Mouse (Mus musculus) kidney, postnatal 0 days (tissue): Measurements from ENCODE around the gene Atp2a2. TPM values are rescaled to one million over a fixed set of nuclear protein-coding genes. Genes with fewer than 3 reads are reported as not detected.

Experiments
- ATAC-seq: fragments of 200-750 bp; cut with Nextera tagmentation; replicated peaks from 2 replicates; pipeline ENCODE4 v1.8.0; 2017; ENCODE audit warnings: low read depth, moderate number of reproducible peaks, moderate TSS enrichment, moderate library complexity; ENCODE audit not compliant: low FRiP score
- DNase-seq: peaks from one replicate; pipeline ENCODE4 v3.0.0-alpha.2; 2016; ENCODE audit warnings: low spot score
- H3K27ac ChIP-seq: fragments of 300-500 bp; sonication (generic); 2 replicates; pipeline ENCODE4 v1.5.1; 2014; ENCODE audit warnings: mild to moderate bottlenecking
- H3K27me3 ChIP-seq: fragments of 300-500 bp; sonication (generic); 2 replicates; pipeline ENCODE4 v1.6.1; 2014; ENCODE audit warnings: low read length, mixed read lengths; ENCODE audit not compliant: insufficient read depth
- H3K36me3 ChIP-seq: fragments of 300-500 bp; sonication (generic); 2 replicates; pipeline ENCODE4 v1.6.1; 2014; ENCODE audit warnings: low read length, mixed read lengths; ENCODE audit not compliant: insufficient read depth
- H3K4me1 ChIP-seq: fragments of 300-500 bp; sonication (generic); replicated peaks from 2 replicates; pipeline ENCODE4 v1.6.1; 2014; ENCODE audit warnings: antibody characterized with exemption, low read length, mixed read lengths; ENCODE audit not compliant: insufficient read depth
- H3K4me2 ChIP-seq: fragments of 300-500 bp; sonication (generic); 2 replicates; pipeline ENCODE4 v1.6.1; 2014; ENCODE audit warnings: mild to moderate bottlenecking, low read length, moderate library complexity, mixed read lengths
- H3K4me3 ChIP-seq: fragments of 300-500 bp; sonication (generic); replicated peaks from 2 replicates; pipeline ENCODE4 v1.5.1; 2014; ENCODE audit warnings: low read depth, low read length
- H3K9ac ChIP-seq: fragments of 300-500 bp; sonication (generic); 2 replicates; pipeline ENCODE4 v1.6.1; 2014; ENCODE audit warnings: low read depth, low read length
- H3K9me3 ChIP-seq: fragments of 300-500 bp; sonication (generic); replicated peaks from 2 replicates; pipeline ENCODE4 v1.6.1; 2016; ENCODE audit warnings: low read length, inconsistent platforms, mixed read lengths
- CTCF ChIP-seq: IDR thresholded peaks from 2 replicates; pipeline ENCODE4 v1.5.1; 2016; ENCODE audit warnings: antibody characterized with exemption, low read depth, mild to moderate bottlenecking, moderate library complexity
- WGBS: fragments of 180-500 bp; shearing (Covaris S2); extraction: QIAGEN DNeasy Blood & Tissue Kit; methylation state at CpG from one replicate; pipeline ENCODE4 v1.1.7; 2014; 5-methylcytosine and 5-hydroxymethylcytosine counted together
- polyA plus RNA-seq: library from polyadenylated mRNA; unstranded; fragments of >200 nt; fragmentation: Nextera tagmentation; extraction: Ambion mirVana; gene quantifications from 2 replicates; pipeline ENCODE4 v1.2.1, GENCODE M21; 2015

Gene Atp2a2
- polyA plus RNA-seq = 37.8 and 38.5 TPM in 2 replicates

DNA sequence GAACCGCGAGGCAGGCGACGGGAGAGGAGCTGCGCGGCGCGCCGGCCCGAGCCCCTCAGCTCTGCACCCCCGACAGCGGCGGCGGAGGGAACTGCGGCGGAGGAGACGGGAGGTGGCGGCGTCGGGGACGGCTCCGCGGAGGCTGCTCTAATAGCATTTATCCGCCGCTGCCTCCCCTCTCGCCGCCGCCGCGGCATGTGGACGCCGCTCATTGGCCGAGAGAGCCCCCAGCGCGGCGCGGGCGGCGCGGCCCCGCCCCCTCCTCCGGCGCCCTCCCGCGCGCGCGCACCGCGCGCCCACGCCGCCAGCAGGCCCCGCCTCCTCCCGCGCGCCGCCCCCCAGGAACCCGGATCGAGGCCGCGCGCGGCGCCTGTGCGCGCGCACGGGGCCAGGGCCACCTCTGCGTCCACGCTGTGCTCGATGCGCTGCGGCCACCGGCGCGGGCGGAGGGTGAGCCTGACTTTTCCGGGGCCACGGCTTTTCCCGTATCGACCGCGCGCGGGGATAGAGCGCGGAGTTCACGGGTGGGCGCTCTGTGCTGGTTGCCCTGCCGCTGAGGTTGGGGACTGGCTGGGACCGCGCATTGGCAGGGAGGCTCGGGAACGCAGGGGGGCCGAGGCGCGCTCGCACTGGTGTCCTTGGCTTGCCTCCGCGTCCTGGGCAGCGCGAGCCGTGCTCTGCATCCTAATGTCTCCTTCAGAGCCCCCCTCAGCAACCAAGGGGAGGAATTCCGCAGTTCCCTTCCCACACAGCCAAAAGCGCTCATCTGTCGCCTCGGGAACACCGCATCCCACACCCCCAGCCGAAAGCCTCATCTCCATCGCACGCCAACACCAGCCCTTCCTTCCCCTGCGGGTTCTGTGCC, at the start of gene Atp2a2:
Atp2a2 (minus strand) TSS at position 149 of the 865 bp plus-strand sequence.
- Histone ChIP-seq H3K4me1 (0 out of 2 replicates have a peak, but pooled peaks cover 9% of the 10 kb centered on the region), H3K4me2 (peak within 1 kb of the TSS; percentile 84), H3K9me3 (no peaks in the 10 kb centered on the region), H3K27me3 (no peaks in the 10 kb centered on the region), H3K36me3 (no peaks in the 10 kb centered on the region), H3K27ac (peak within 1 kb of the TSS; percentile 100), H3K9ac (peak within 1 kb of the TSS; percentile 99), H3K4me3 (peak within 1 kb of the TSS; percentile 97)
- peak; percentile 92 for ATAC-seq
- under 1% methylated on average over 79 of the region's 113 CpGs for WGBS
- TF ChIP-seq CTCF = peak; percentile 14; the same call in 1 of the 2 replicates
- DNase-seq = peak; percentile 96

DNA sequence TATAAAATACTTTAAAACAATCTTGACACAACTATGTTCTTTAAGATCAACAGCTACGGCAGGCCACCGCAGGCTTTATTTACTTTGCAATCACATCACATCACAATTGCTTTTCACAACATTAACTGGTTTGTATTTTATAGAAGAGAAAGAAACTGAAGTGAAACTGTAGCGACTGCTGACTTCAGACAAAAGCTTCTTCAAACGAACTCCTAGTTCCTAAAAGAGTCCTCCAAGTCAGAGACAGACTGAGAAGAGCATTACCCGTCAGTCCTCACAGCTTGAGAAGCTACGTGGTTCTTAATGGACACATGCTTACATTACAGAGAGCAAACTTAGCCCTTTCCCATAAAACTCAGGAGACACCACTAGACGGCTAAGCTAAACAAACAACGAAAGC, 48.4 kb upstream of the Atp2a2 start:
- H3K27ac ChIP-seq = no peak overlapping the region
- no peak overlapping the region for H3K4me3 ChIP-seq
- H3K4me1 ChIP-seq = 0 out of 2 replicates have a peak, but pooled peaks cover 11% of the 10 kb centered on the region
- TF ChIP-seq CTCF = no peak
- peak overlapping the region; percentile 21 for H3K4me2 ChIP-seq
- DNase-seq (no peak), ATAC-seq (no peak)
- H3K27me3 ChIP-seq = no peaks in the 10 kb centered on the region
- H3K36me3 ChIP-seq = 0 out of 2 replicates have a peak, but pooled peaks cover 3% of the 10 kb centered on the region
- 35% methylated on average over 8 of the region's 8 CpGs for WGBS
- H3K9me3 ChIP-seq = no peaks in the 10 kb centered on the region
- no peak overlapping the region for H3K9ac ChIP-seq

DNA sequence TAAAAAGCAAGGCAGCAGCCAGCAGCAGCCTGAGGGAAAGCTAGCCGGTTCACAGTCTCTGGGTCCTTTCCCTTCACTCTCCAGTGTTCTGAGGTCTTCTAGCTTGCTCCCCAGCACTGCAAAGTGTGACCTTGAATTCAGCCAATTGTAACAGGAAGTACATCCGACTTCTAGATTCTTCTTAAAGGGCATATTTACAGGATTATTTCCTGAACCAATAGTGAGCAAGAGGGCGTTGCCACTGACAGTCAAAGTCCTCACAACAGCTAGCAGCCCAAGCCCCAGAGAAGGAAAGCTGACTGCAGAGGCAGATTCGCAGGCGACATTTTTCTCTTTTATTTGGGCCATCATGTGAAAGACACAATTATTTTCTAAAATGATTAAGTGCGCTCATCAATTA, 46.6 kb upstream of the Atp2a2 start:
- Histone ChIP-seq H3K36me3 (0 out of 2 replicates have a peak, but pooled peaks cover 3% of the 10 kb centered on the region), H3K9ac (no peak overlapping the region), H3K27me3 (no peaks in the 10 kb centered on the region), H3K27ac (peak overlapping the region; percentile 62), H3K4me1 (0 out of 2 replicates have a peak, but pooled peaks cover 11% of the 10 kb centered on the region), H3K9me3 (no peaks in the 10 kb centered on the region), H3K4me2 (no peak overlapping the region), H3K4me3 (no peak overlapping the region)
- DNase-seq (peak; percentile 76), ATAC-seq (no peak)
- 51% methylated on average over 6 of the region's 6 CpGs for WGBS
- TF ChIP-seq CTCF = no peak

DNA sequence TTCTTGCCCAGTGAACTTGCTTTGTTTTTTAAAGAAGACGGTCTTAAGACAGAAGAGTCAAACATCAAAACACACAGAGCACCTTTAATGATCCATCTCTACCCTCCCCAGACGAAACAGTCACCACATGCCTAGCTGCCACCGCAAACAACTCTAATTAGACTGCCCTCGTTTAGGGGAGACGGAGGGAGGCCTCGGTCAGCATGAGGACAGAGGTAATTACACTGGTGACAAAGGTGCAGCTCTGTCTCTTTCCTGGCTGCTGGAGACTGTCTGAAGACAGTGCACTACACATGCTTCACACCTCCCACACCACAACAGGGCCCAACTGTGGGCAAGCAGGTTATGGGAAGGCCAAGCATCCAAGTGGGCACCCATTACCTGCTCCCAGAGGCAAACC, 45.8 kb upstream of the Atp2a2 start:
- Histone ChIP-seq H3K27ac (no peak overlapping the region), H3K36me3 (no peaks in the 10 kb centered on the region), H3K4me1 (0 out of 2 replicates have a peak, but pooled peaks cover 11% of the 10 kb centered on the region), H3K4me3 (no peak overlapping the region), H3K4me2 (no peak overlapping the region), H3K27me3 (no peaks in the 10 kb centered on the region), H3K9me3 (no peaks in the 10 kb centered on the region), H3K9ac (no peak overlapping the region)
- ATAC-seq (no peak), DNase-seq (no peak)
- 42% methylated on average over 6 of the region's 6 CpGs for WGBS
- no peak for TF ChIP-seq CTCF

DNA sequence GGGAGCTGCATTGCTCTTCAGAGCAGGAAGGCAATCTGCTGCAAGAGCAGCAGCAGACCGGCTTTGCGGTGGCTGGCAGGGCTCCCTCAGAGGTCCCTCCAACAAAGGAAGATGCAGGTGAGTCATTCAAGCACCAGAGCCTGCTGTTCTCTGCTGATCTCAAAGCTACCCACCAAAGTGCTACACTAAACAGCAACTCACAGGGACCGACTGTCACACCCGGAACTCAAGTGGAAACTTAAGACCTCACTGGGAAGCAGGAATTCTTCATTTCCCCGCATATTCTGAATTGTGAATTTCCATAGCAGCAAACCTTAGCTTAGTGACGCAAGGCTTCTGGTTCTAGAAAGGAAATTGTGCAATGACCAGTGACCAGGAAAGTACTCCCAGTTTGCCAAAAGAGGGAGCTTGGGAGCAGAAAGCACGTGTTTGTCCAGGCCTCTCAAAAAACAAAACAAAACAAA, 45.3 kb upstream of the Atp2a2 start:
- Histone ChIP-seq H3K27ac (no peak overlapping the region), H3K4me1 (0 out of 2 replicates have a peak, but pooled peaks cover 11% of the 10 kb centered on the region), H3K36me3 (no peaks in the 10 kb centered on the region), H3K9ac (no peak overlapping the region), H3K4me3 (no peak overlapping the region), H3K27me3 (no peaks in the 10 kb centered on the region), H3K9me3 (no peaks in the 10 kb centered on the region), H3K4me2 (no peak overlapping the region)
- ATAC-seq = no peak
- DNase-seq = peak; percentile 91
- WGBS = 44% methylated on average over 7 of the region's 7 CpGs
- peak; percentile 70 for TF ChIP-seq CTCF

DNA sequence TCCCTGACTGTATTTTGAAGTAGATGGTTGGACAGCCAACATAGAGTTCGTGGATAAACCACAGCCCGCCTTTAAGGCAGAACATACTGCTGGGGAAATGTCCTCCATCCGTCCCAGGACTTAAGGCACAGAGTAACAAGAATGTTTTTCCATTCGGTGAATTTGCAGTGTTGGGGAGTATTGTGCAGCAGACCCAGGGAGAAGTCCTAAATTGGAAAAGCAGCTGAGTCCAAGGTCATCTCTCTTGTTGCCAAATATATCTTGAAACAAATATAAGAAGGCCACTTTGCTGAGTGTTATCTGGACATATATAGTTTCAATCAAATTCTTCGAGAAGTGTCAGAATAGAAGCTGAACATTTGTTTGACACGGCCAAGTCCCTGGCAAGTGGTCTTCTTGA, 41.4 kb upstream of the Atp2a2 start:
- WGBS = 87% methylated on average over 6 of the region's 6 CpGs

More for the DNA sequence above, 41.4 kb upstream of the Atp2a2 start:
- no peak for ATAC-seq
- TF ChIP-seq CTCF = no peak
- Histone ChIP-seq H3K4me3 (no peak overlapping the region), H3K4me2 (no peak overlapping the region), H3K9me3 (no peaks in the 10 kb centered on the region), H3K9ac (no peak overlapping the region), H3K36me3 (no peaks in the 10 kb centered on the region), H3K27ac (no peak overlapping the region), H3K27me3 (no peaks in the 10 kb centered on the region), H3K4me1 (0 out of 2 replicates have a peak, but pooled peaks cover under 1% of the 10 kb centered on the region)
- DNase-seq = no peak
